9 mouse cellular contexts compared by ENCODE assay signal in the genomic region with DNA sequence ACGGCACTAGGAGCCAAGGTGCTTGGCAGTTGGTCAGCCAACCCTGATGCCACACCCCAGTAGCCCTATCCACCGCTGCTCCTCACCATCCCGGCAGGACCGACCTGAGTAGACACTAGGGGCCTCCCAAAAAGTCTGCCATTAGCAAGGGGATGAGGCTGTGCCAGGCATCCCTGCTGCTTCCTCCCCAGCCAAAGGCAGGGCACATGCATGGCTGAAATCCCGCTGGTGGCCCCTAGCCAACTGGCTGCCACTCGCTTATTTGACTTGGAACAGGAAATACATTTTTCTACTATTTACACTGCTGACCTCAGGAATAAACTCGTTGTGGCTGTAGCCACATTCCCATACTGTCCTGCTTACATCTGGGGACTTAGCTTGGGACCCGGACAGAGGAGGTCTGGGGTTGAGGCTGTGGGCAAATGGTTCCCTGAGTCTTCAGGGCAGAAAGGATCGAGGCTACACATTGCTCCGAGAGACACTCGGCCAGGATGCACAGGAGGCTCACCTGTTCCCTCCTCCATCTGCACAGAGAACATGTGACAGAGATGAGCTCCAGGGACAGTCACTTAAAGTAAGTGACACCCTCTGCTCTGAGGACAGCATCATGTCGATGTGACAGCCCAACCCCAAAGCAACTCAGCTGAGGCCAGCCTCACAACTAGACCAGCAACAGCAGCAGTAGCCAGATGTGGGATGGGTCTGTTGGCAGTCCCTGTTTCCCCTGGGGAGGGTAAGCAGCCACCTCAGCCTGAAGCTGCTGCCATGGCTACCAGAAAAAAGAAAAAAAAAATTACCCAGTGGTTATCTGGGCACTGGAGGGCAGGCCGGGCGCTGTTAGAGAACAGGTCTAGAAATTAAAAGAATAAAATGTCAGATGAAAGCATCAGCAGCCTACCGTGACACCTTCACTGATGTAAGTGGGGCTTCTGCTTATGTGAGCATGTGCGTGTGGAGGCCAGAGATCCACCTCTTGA. TPM values are rescaled to one million over a fixed set of nuclear protein-coding genes. Genes with fewer than 3 reads are reported as not detected.
DNase-seq lines count a peak whose midpoint lies in the region; ATAC-seq lines count a peak whose summit lies in the region.
"Had no signal": no experiment of that assay in that cellular context is flagged by ENCODE, and none has a peak within 500 bp of the region (broad histone marks: within the 10 kb centered on the region; RNA-seq: fewer than 3 reads in every experiment).

No protein-coding gene starts in this region.

- peak; percentile 52 for DNase-seq in hindbrain, embryonic 14.5 days (ENCODE audit: low spot score)
- peak; percentile 65 to 77 for DNase-seq in adrenal gland, postnatal 36 days
- peak; percentile 22 for DNase-seq in large intestine, adult 2 months (ENCODE audit: low read depth, low spot score)
- peak; percentile 58 for DNase-seq in urinary bladder, postnatal 25 days (ENCODE audit: low spot score)
- no peak for DNase-seq in layer of hippocampus, adult 8-10 months (ENCODE audit: low spot score in 2 of 2)
- no peak for DNase-seq in frontal cortex, postnatal 25 days (ENCODE audit: low spot score in 2 of 2)

- no peak overlapping the region for H3K9ac ChIP-seq in hindbrain, embryonic 14.5 days
- H3K9ac ChIP-seq in hindbrain, embryonic 13.5 days, result no peak overlapping the region
- H3K9ac ChIP-seq in heart, embryonic 12.5 days, result no peak overlapping the region

- H3K4me2 ChIP-seq in hindbrain, embryonic 14.5 days (replicated peaks), result no peak overlapping the region
- H3K4me2 ChIP-seq in hindbrain, embryonic 13.5 days, result no peak overlapping the region
- H3K4me2 ChIP-seq in heart, embryonic 12.5 days, result peak overlapping the region; percentile 23; the same call in 1 of the 2 replicates

- WGBS in hindbrain, embryonic 14.5 days, result 69% methylated on average over 16 of the region's 16 CpGs
- WGBS in hindbrain, embryonic 13.5 days, result 76% methylated on average over 16 of the region's 16 CpGs
- WGBS in heart, embryonic 12.5 days, result 58% methylated on average over 16 of the region's 16 CpGs
- 38% methylated on average over 16 of the region's 16 CpGs for WGBS in large intestine, adult 2 months

- H3K36me3 ChIP-seq in hindbrain, embryonic 14.5 days (replicated peaks; ENCODE audit: control insufficient read depth, insufficient read depth), result no peaks in the 10 kb centered on the region
- no peaks in the 10 kb centered on the region for H3K36me3 ChIP-seq in hindbrain, embryonic 13.5 days
- H3K36me3 ChIP-seq in heart, embryonic 12.5 days, result no peaks in the 10 kb centered on the region

- ATAC-seq in hindbrain, embryonic 14.5 days (ENCODE audit: low FRiP score), result no peak
- no peak for ATAC-seq in hindbrain, embryonic 13.5 days (ENCODE audit: low FRiP score)
- 0 out of 2 replicates have a peak, but pooled peaks have one; percentile 13 for ATAC-seq in heart, embryonic 12.5 days (ENCODE audit: insufficient number of reproducible peaks, low FRiP score)

- H3K4me1 ChIP-seq in hindbrain, embryonic 14.5 days (replicated peaks; ENCODE audit: control insufficient read depth, insufficient read depth, low read length), result 0 out of 2 replicates have a peak, but pooled peaks cover 7% of the 10 kb centered on the region
- H3K4me1 ChIP-seq in hindbrain, embryonic 13.5 days (replicated peaks), result peaks cover 17% of the 10 kb centered on the region
- H3K4me1 ChIP-seq in heart, embryonic 12.5 days (replicated peaks), result peaks cover 6% of the 10 kb centered on the region
- H3K4me1 ChIP-seq: megakaryocyte, embryonic 14.5 days had no signal

- no peaks in the 10 kb centered on the region for H3K9me3 ChIP-seq in hindbrain, embryonic 14.5 days (ENCODE audit: control insufficient read depth, low read length)
- H3K9me3 ChIP-seq in hindbrain, embryonic 13.5 days, result no peaks in the 10 kb centered on the region
- H3K9me3 ChIP-seq in heart, embryonic 12.5 days (replicated peaks), result no peaks in the 10 kb centered on the region

- no peak overlapping the region for H3K4me3 ChIP-seq in hindbrain, embryonic 14.5 days (replicated peaks; ENCODE audit: low read length)
- H3K4me3 ChIP-seq in hindbrain, embryonic 13.5 days, result no peak overlapping the region
- no peak overlapping the region for H3K4me3 ChIP-seq in heart, embryonic 12.5 days
- H3K4me3 ChIP-seq: megakaryocyte, embryonic 14.5 days had no signal

- H3K27me3 ChIP-seq in hindbrain, embryonic 14.5 days (ENCODE audit: control insufficient read depth, insufficient read depth, low read length), result no peaks in the 10 kb centered on the region
- no peaks in the 10 kb centered on the region for H3K27me3 ChIP-seq in hindbrain, embryonic 13.5 days
- H3K27me3 ChIP-seq in heart, embryonic 12.5 days (replicated peaks), result no peaks in the 10 kb centered on the region

- H3K27ac ChIP-seq in hindbrain, embryonic 14.5 days, result no peak overlapping the region
- H3K27ac ChIP-seq in hindbrain, embryonic 13.5 days, result no peak overlapping the region
- peak overlapping the region; percentile 22; the same call in 1 of the 2 replicates for H3K27ac ChIP-seq in heart, embryonic 12.5 days (ENCODE audit: poor library complexity, severe bottlenecking)

RNA-seq across cellular contexts. Expression of a gene that starts 45.5 kb away (rescaled TPM):
- 1.9 and 2.2 TPM in 2 replicates for polyA plus RNA-seq in hindbrain, embryonic 14.5 days (2014; fragmentation: Nextera tagmentation; extraction: Ambion mirVana)
- polyA plus RNA-seq in hindbrain, embryonic 13.5 days (2015; fragmentation: Nextera tagmentation; extraction: Ambion mirVana), result 1.2 and 1.5 TPM in 2 replicates
- 10 to 100 TPM; 85.4 to 96.6 TPM for total RNA-seq in adrenal gland, postnatal 36 days (2021)
- polyA plus RNA-seq in heart, embryonic 12.5 days (2016; fragmentation: Nextera tagmentation; extraction: Ambion mirVana), result 2.7 and 3.1 TPM in 2 replicates
- 3.4 and 3.5 TPM in 2 replicates for polyA plus RNA-seq in large intestine, adult 2 months (2012; rRNA removed)
- total RNA-seq in layer of hippocampus, adult 8-10 months (2022), result 1 to 10 TPM; 5.2 to 7.7 (median 7.1) TPM

Comparison
In these comparisons a context has a peak if more than half of its experiments do, and no peak if none do; other contexts are left out.
1. DNase-seq: peak in hindbrain, embryonic 14.5 days (single experiment), adrenal gland, postnatal 36 days (2 of 2), large intestine, adult 2 months (single experiment) and urinary bladder, postnatal 25 days (single experiment); none in layer of hippocampus, adult 8-10 months (0 of 2) and frontal cortex, postnatal 25 days (0 of 2).